Mouse (Mus musculus): ENCODE measurements around the gene Larp6. TPM values are rescaled to one million over a fixed set of nuclear protein-coding genes. Genes with fewer than 3 reads are reported as not detected.
A peak's percentile ranks its signal among the peaks of the same experiment; 100 is the strongest.

The Larp6 gene
- total and polyA plus RNA-seq, 2 experiments from 2014 or later, result 0.41 to 1.2 TPM

DNA sequence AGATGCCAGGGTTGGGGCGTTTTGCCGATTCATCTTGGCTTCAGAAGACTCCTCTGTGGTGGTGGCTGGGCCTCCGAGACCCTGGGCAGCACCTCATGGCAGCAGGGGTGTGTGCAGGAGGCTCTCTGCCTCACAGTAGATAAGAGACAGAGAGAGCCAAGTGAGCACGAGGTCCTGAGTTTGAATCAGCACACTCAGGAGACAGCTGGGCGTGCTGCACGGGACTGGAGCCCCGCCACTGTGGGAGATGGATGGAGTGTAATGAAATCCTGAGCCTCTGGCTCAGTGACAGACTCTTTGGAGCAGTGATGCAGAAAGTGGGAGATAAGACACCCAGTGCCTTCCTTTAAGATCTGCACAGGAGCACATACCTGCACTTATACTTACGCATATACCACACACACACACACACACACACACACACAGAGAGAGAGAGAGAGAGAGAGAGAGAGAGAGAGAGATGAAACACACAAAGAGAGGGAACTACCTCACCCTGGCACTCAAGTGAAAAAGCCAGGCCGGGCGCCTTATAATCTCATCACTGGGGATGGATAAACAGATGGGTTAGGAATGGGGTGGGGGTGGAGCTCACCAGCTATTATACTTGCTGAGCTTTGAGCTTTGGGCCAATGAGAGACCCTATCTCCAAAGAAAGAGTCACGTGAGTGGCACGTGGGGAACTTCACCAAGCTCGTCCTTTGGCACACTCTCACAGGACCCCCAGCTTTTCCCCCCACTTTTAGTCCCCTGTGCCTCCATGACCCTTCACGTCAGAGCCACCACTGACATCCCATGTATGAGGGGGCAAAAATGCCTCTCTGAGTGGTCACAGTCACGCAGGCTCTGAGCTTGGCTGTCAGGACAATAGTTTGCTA lies 44.3 kb downstream of the Larp6 start:
- no peak for DNase-seq (ENCODE audit: low spot score)
- Histone ChIP-seq H3K27ac (ENCODE audit: low read depth) (peak overlapping the region; percentile 38; the same call in 1 of the 2 replicates), H3K9ac (replicated peaks; ENCODE audit: low read depth, low read length) (no peak overlapping the region), H3K9me3 (replicated peaks; ENCODE audit: control insufficient read depth, low read length) (no peaks in the 10 kb centered on the region), H3K4me2 (ENCODE audit: low read depth, low read length) (no peak overlapping the region), H3K4me3 (ENCODE audit: low read depth, low read length) (no peak overlapping the region), H3K27me3 (ENCODE audit: control insufficient read depth, insufficient read depth, low read length) (no peaks in the 10 kb centered on the region), H3K4me1 (ENCODE audit: control insufficient read depth, insufficient read depth) (peaks cover 20% of the 10 kb centered on the region), H3K36me3 (replicated peaks; ENCODE audit: control insufficient read depth, insufficient read depth, low read length) (no peaks in the 10 kb centered on the region)
- 64% methylated on average over 15 of the region's 15 CpGs for WGBS
- ATAC-seq (ENCODE audit: insufficient read depth, low read depth), result no peak
- TF ChIP-seq EP300 (IDR thresholded peaks at IDR 0.05; ENCODE audit: low read depth) (no peak), CTCF (IDR thresholded peaks at IDR 0.05; ENCODE audit: low read depth) (no peak)

DNA sequence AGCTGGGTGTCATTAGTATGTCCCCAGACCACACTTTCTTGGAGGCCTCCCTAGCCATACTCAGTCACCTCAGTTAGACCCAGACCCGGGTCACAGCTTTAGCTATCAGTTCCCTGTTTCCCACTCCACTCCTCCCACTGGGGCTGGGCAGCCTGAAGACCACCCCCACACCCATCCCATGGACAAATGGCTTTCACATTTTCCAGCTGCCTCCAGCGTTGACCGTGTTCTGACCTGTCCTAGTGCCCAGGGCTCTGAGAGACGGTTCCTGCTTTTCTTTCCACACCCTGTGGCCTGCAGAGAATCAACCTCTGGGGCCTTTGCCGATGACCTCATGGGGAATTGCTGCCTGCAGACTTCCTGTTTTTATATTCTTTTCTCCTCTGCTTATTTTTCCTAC lies 45.0 kb downstream of the Larp6 start:
- TF ChIP-seq CTCF (IDR thresholded peaks at IDR 0.05; ENCODE audit: low read depth) (no peak), EP300 (IDR thresholded peaks at IDR 0.05; ENCODE audit: low read depth) (no peak)
- peak; percentile 71 for DNase-seq (ENCODE audit: low spot score)
- Histone ChIP-seq H3K9me3 (replicated peaks; ENCODE audit: control insufficient read depth, low read length) (no peaks in the 10 kb centered on the region), H3K9ac (replicated peaks; ENCODE audit: low read depth, low read length) (no peak overlapping the region), H3K4me3 (ENCODE audit: low read depth, low read length) (no peak overlapping the region), H3K36me3 (replicated peaks; ENCODE audit: control insufficient read depth, insufficient read depth, low read length) (no peaks in the 10 kb centered on the region), H3K27ac (ENCODE audit: low read depth) (peak overlapping the region; percentile 22), H3K4me2 (ENCODE audit: low read depth, low read length) (no peak overlapping the region), H3K27me3 (ENCODE audit: control insufficient read depth, insufficient read depth, low read length) (no peaks in the 10 kb centered on the region), H3K4me1 (ENCODE audit: control insufficient read depth, insufficient read depth) (peaks cover 20% of the 10 kb centered on the region)
- peak; percentile 81 for ATAC-seq (ENCODE audit: insufficient read depth, low read depth)
- 12% methylated on average over 5 of the region's 5 CpGs for whole genome bisulfite sequencing

DNA sequence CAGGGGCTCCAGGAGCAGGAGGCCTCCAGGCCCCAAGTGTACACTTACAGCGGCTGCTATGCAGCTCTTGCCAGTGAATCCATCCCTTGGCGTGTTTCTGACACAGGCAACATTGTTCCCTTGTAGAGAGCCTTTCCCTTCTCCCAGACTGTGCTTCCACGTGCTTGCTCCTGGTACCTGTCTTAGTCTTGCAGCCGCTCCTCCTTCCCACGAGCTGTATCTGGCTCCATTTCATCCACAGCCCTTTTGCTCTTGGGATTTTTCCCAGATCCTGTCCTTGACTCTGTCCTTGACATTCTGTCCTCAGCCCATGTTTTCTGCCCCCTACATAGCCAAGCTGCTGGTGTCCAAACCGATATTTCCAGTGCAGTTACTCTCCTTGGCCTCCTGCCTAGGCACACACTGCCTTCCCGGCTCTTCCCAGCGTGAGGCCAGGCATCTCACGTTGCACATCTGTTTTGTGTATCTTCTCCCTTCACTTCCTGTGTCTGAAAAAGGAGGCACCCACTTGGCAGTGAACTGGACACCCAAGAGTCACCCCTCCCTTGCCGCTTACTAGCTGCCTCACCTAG lies 46.7 kb downstream of the Larp6 start:
- Histone ChIP-seq H3K4me1 (ENCODE audit: control insufficient read depth, insufficient read depth) (peaks cover 20% of the 10 kb centered on the region), H3K9me3 (replicated peaks; ENCODE audit: control insufficient read depth, low read length) (no peaks in the 10 kb centered on the region), H3K9ac (replicated peaks; ENCODE audit: low read depth, low read length) (no peak overlapping the region), H3K4me2 (ENCODE audit: low read depth, low read length) (no peak overlapping the region), H3K27me3 (ENCODE audit: control insufficient read depth, insufficient read depth, low read length) (no peaks in the 10 kb centered on the region), H3K36me3 (replicated peaks; ENCODE audit: control insufficient read depth, insufficient read depth, low read length) (no peaks in the 10 kb centered on the region), H3K27ac (ENCODE audit: low read depth) (peak overlapping the region; percentile 71), H3K4me3 (ENCODE audit: low read depth, low read length) (no peak overlapping the region)
- DNase-seq (ENCODE audit: low spot score) (peak; percentile 47), ATAC-seq (ENCODE audit: insufficient read depth, low read depth) (peak; percentile 49; the same call in 1 of the 2 replicates)
- 18% methylated on average over 10 of the region's 10 CpGs for WGBS
- TF ChIP-seq CTCF (IDR thresholded peaks at IDR 0.05; ENCODE audit: low read depth), result no peak; the same call in 1 of the 2 replicates
- TF ChIP-seq EP300 (IDR thresholded peaks at IDR 0.05; ENCODE audit: low read depth), result no peak

GRCm38 (mm10) chr9:60765181-60765580 lies 52.4 kb downstream of the Larp6 start:
- TF ChIP-seq EP300 (IDR thresholded peaks at IDR 0.05; ENCODE audit: low read depth), result no peak
- no peak for TF ChIP-seq CTCF (IDR thresholded peaks at IDR 0.05; ENCODE audit: low read depth)
- no peaks in the 10 kb centered on the region for H3K36me3 ChIP-seq (replicated peaks; ENCODE audit: control insufficient read depth, insufficient read depth, low read length)
- DNase-seq (ENCODE audit: low spot score), result no peak
- no peaks in the 10 kb centered on the region for H3K27me3 ChIP-seq (ENCODE audit: control insufficient read depth, insufficient read depth, low read length)
- H3K4me1 ChIP-seq (ENCODE audit: control insufficient read depth, insufficient read depth), result 0 out of 2 replicates have a peak, but pooled peaks cover 7% of the 10 kb centered on the region
- 15% methylated on average over 2 of the region's 2 CpGs for WGBS
- H3K9me3 ChIP-seq (replicated peaks; ENCODE audit: control insufficient read depth, low read length), result no peaks in the 10 kb centered on the region
- H3K4me2 ChIP-seq (ENCODE audit: low read depth, low read length), result no peak overlapping the region
- H3K4me3 ChIP-seq (ENCODE audit: low read depth, low read length), result no peak overlapping the region
- H3K9ac ChIP-seq (replicated peaks; ENCODE audit: low read depth, low read length), result no peak overlapping the region
- H3K27ac ChIP-seq (ENCODE audit: low read depth), result no peak overlapping the region
- no peak for ATAC-seq (ENCODE audit: insufficient read depth, low read depth)

GRCm38 (mm10) chr9:60768393-60768792 lies 55.6 kb downstream of the Larp6 start:
- Histone ChIP-seq H3K36me3 (replicated peaks; ENCODE audit: control insufficient read depth, insufficient read depth, low read length) (no peaks in the 10 kb centered on the region), H3K9ac (replicated peaks; ENCODE audit: low read depth, low read length) (no peak overlapping the region), H3K4me3 (ENCODE audit: low read depth, low read length) (no peak overlapping the region), H3K27me3 (ENCODE audit: control insufficient read depth, insufficient read depth, low read length) (no peaks in the 10 kb centered on the region), H3K4me2 (ENCODE audit: low read depth, low read length) (peak overlapping the region; percentile 33), H3K4me1 (ENCODE audit: control insufficient read depth, insufficient read depth) (0 out of 2 replicates have a peak, but pooled peaks cover 7% of the 10 kb centered on the region), H3K27ac (ENCODE audit: low read depth) (no peak overlapping the region; the same call in 1 of the 2 replicates), H3K9me3 (replicated peaks; ENCODE audit: control insufficient read depth, low read length) (0 out of 2 replicates have a peak, but pooled peaks cover 7% of the 10 kb centered on the region)
- WGBS, result 50% methylated on average over 9 of the region's 9 CpGs
- DNase-seq (ENCODE audit: low spot score), result no peak
- ATAC-seq (ENCODE audit: insufficient read depth, low read depth), result no peak
- no peak for TF ChIP-seq EP300 (IDR thresholded peaks at IDR 0.05; ENCODE audit: low read depth)

All from heart, postnatal 0 days (tissue).